Mouse (Mus musculus) embryonic facial prominence, embryonic 10.5 days (tissue): ENCODE data around the gene Rps15. TPM values are rescaled to one million over a fixed set of nuclear protein-coding genes. Genes with fewer than 3 reads are reported as not detected.

Experiments used
- DNase-seq: peaks from one replicate; pipeline ENCODE4 v3.0.0-alpha.2; 2017; ENCODE audit warnings: low spot score
- H3K27ac ChIP-seq: fragments of 300-500 bp; sonication (generic); replicated peaks from 2 replicates; pipeline ENCODE4 v1.5.1; 2016; ENCODE audit warnings: mild to moderate bottlenecking
- H3K27me3 ChIP-seq: fragments of 300-500 bp; sonication (generic); replicated peaks from 2 replicates; pipeline ENCODE4 v1.6.1; 2016; ENCODE audit warnings: low read depth, mild to moderate bottlenecking; ENCODE audit not compliant: poor library complexity, severe bottlenecking
- H3K36me3 ChIP-seq: fragments of 300-500 bp; sonication (generic); replicated peaks from 2 replicates; pipeline ENCODE4 v1.6.1; 2016; ENCODE audit warnings: mild to moderate bottlenecking, moderate library complexity
- H3K4me1 ChIP-seq: fragments of 300-500 bp; sonication (generic); 2 replicates; pipeline ENCODE4 v1.6.1; 2016
- H3K4me3 ChIP-seq: fragments of 300-500 bp; sonication (generic); 2 replicates; pipeline ENCODE4 v1.5.1; 2016; ENCODE audit warnings: mild to moderate bottlenecking, moderate library complexity
- H3K9me3 ChIP-seq: fragments of 300-500 bp; sonication (generic); 2 replicates; pipeline ENCODE4 v1.6.1; 2016; ENCODE audit warnings: mild to moderate bottlenecking
- WGBS: fragments of 180-500 bp; shearing (Covaris S2); methylation state at CpG from one replicate; pipeline ENCODE4 v1.1.7; 2016; 5-methylcytosine and 5-hydroxymethylcytosine counted together
- polyA plus RNA-seq: library from polyadenylated mRNA; unstranded; fragments of >200 nt; fragmentation: Nextera tagmentation; extraction: Ambion mirVana; gene quantifications from 2 replicates; pipeline ENCODE4 v1.2.1, GENCODE M21; 2016

Rps15 gene
- polyA plus RNA-seq, 1 experiment from 2014 or later: 1,079 TPM

GRCm38 (mm10) chr10:80315315-80315714 is 23.1 kb downstream of the Rps15 start:
- WGBS: 47% methylated on average over 27 of the region's 27 CpGs
- Histone ChIP-seq H3K4me1 (peaks cover 52% of the 10 kb centered on the region), H3K36me3 (peaks cover 71% of the 10 kb centered on the region), H3K27me3 (peaks cover 82% of the 10 kb centered on the region), H3K9me3 (no peaks in the 10 kb centered on the region), H3K4me3 (peak overlapping the region; percentile 27; the same call in 1 of the 2 replicates), H3K27ac (no peak overlapping the region)
- DNase-seq: no peak

DNA sequence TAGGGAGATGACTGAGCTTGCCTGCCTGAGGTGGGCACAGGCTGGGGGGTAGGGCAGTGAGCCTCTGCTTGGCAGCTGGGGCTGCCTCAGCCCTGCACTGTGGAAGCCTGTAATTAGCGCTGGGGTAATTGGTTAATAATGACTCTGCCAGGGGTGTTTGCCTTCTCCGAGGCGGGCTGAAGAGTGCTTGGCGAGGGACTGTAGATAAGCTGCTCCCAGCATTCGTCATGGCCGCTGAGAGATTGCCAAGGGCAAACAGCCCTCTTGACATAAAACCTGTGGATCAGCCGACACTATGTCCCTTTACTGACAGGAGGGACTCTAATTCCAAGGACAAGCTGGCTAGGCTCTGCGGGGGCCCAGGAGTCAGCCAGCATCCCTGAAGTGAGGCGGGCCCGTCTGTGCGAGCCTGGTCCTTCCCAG is 24.1 kb downstream of the Rps15 start:
- Histone ChIP-seq H3K4me1 (peaks cover 59% of the 10 kb centered on the region), H3K4me3 (peak overlapping the region; percentile 27; the same call in 1 of the 2 replicates), H3K9me3 (no peaks in the 10 kb centered on the region), H3K27ac (no peak overlapping the region), H3K36me3 (peaks cover 60% of the 10 kb centered on the region), H3K27me3 (peaks cover 72% of the 10 kb centered on the region)
- WGBS: 36% methylated on average over 11 of the region's 11 CpGs
- no peak for DNase-seq

DNA sequence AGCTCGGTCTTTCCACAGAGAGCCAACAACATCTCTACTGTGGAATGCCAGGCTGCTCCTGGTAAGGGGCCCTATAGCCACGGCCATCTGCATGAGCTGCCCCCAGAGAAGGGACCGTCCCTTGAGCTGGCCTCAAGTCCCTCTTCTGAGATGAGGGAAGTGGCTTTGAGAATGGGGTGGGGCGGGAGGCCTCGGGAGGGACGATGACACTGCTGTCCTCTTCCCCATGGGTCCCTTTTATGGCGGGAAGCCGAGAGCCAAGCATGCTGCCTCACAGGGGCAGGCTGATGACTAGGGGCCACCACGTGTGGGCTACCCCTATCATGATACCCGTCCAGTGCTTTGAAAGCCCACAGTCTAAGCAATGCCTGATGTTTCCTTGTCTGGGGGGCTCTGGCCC is 24.8 kb downstream of the Rps15 start:
- WGBS: 58% methylated on average over 10 of the region's 10 CpGs
- Histone ChIP-seq H3K27ac (no peak overlapping the region), H3K4me3 (peak overlapping the region; percentile 11; the same call in 1 of the 2 replicates), H3K36me3 (peaks cover 54% of the 10 kb centered on the region), H3K9me3 (no peaks in the 10 kb centered on the region), H3K4me1 (peaks cover 65% of the 10 kb centered on the region), H3K27me3 (peaks cover 72% of the 10 kb centered on the region)
- DNase-seq: no peak

DNA sequence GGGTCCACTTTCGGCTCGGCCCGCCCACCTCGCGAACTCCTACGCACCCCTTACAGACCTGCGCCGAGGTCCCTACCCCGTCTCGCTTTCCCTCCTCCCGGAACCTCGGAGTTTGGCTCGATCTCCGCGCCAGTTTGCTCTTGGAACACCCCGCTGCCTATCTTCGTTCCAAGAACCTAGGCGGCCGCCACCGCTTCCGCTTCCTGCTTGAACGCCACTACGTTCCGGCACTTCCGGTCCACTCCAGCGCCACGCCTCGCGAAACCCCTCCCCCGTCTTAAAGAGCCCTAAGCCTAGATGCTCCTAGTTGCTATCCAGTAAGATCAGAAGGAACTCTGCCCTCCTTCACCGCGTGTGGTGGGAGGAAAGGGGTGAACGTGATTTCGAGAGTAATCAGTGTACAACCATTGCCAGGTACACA is 28.1 kb downstream of the Rps15 start, which contains the start of gene 2310011J03Rik:
2310011J03Rik (minus strand) TSS at position 198 of the 421 bp plus-strand sequence.
- WGBS: under 1% methylated on average over 34 of the region's 34 CpGs
- Histone ChIP-seq H3K4me3 (peak within 1 kb of the TSS; percentile 97), H3K27ac (peak within 1 kb of the TSS; percentile 83), H3K4me1 (peaks cover 76% of the 10 kb centered on the region), H3K9me3 (no peaks in the 10 kb centered on the region), H3K36me3 (peaks cover 35% of the 10 kb centered on the region), H3K27me3 (peaks cover 62% of the 10 kb centered on the region)
- peak; percentile 92 for DNase-seq

DNA sequence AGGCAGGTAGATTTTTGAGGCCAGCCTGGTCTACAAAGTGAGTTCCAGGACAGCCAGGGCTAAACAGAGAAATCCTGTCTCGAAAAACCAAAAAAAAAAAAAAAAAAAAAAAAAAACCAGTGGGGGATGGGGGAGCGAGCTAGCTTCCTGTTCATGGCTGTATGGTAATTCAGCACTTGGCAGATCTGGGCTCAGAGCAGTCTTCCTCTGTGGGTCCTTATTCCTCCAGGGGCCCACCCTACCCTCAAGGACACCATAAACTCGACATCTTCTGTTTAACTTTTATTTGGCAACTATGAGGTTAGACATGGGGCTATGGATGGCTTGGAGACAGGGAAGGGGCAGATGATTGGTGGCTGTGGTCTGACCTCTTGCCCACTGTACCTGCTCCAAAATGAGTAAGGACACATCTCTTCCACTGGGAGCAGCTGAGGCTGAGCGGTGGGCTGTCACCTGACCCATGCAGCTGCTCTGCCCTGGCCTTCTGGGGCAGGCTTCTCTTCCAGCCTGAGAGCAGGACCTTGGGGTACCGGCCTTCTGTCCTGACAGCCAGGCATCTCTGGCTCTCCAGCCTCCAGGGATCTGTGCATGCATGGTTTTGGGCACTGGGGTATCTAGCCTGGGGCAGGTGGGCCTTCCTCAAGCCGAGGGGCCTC is 28.9 kb downstream of the Rps15 start:
- Histone ChIP-seq H3K36me3 (peaks cover 27% of the 10 kb centered on the region), H3K4me1 (peaks cover 68% of the 10 kb centered on the region), H3K4me3 (peak overlapping the region; percentile 97; the same call in 1 of the 2 replicates), H3K9me3 (no peaks in the 10 kb centered on the region), H3K27me3 (peaks cover 62% of the 10 kb centered on the region), H3K27ac (0 out of 2 replicates have a peak overlapping the region, but pooled peaks have one; percentile 54)
- WGBS: 77% methylated on average over 6 of the region's 6 CpGs
- DNase-seq: no peak

- WGBS: 90% methylated on average over 21 of the region's 21 CpGs
- no peak for DNase-seq
- peaks cover 60% of the 10 kb centered on the region for H3K4me1 ChIP-seq
- H3K36me3 ChIP-seq: peaks cover 24% of the 10 kb centered on the region
- H3K27me3 ChIP-seq: peaks cover 59% of the 10 kb centered on the region
- H3K9me3 ChIP-seq: no peaks in the 10 kb centered on the region
- H3K4me3 ChIP-seq: peak overlapping the region; percentile 63
- 0 out of 2 replicates have a peak overlapping the region, but pooled peaks have one; percentile 54 for H3K27ac ChIP-seq
Measured at GRCm38 (mm10) chr10:80321670-80322581, 29.7 kb downstream of the Rps15 start.

DNA sequence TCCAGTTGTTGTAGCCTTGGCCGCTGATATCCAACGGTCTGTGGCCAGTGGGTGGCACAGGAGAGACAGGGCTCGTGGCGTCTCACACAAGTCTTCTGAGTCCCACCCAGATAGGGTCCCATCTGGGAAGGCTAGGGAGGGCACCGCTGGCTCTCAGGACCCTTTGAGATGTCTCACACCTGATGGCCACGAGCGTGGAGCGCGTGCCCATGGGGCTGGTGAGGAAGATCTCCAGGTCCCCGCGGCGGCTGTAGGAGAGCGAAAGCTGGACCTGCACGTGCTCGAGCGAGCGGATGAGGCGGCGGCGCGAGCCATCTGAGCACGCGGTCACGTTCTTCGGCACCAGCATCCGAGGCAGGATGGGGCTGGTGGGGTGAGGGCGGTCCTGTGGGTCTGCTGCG is 30.6 kb downstream of the Rps15 start:
- Histone ChIP-seq H3K9me3 (no peaks in the 10 kb centered on the region), H3K36me3 (peaks cover 15% of the 10 kb centered on the region), H3K4me1 (peaks cover 52% of the 10 kb centered on the region), H3K4me3 (peak overlapping the region; percentile 63), H3K27me3 (peaks cover 59% of the 10 kb centered on the region), H3K27ac (peak overlapping the region; percentile 82)
- peak; percentile 54 for DNase-seq
- WGBS: 8% methylated on average over 28 of the region's 28 CpGs

DNA sequence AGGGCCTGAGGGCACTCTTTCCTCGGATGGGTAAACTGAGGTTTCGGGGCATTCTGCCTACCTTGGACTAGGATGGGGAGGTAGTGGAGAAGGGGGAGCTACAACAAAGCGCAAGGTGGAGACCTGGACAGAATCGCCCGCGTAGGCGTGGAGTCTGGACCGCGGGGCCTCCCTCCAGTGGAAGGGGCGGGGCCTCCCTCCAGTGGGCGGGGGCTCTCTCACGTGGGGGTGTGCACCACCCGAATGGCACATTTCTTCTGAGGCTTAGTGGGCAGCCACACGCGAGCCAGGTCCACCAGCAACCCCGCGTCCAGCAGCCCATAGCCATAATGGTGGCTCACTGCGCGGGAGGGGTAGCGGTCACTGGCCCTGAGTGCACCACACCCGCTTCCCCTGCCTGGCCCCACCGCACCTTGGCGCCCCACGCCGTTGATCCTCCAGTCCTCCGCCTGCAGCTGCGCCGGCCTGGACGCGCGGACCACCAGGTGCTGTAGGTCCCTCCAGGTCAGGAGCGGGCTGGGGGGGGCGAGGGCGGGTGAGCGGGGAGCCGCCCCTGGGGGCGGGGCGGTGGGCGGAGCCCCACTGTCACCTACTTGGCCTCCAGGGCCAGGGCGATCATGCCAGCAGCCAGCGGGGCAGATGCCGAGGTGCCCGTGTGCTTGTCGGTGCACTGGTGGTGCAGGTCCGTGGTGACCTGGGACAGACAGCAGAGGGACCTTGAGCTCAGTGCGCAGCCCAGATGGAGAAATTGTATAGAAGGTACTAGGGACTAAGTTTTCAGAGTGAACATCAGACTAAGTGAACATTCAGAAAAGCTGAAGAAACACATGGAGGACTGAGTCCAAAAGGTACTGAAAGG is 31.2 kb downstream of the Rps15 start:
- H3K9me3 ChIP-seq: no peaks in the 10 kb centered on the region
- peak overlapping the region; percentile 82 for H3K27ac ChIP-seq
- peaks cover 9% of the 10 kb centered on the region for H3K36me3 ChIP-seq
- peak; percentile 80 for DNase-seq
- peaks cover 59% of the 10 kb centered on the region for H3K27me3 ChIP-seq
- H3K4me3 ChIP-seq: peak overlapping the region; percentile 63
- WGBS: under 1% methylated on average over 46 of the region's 46 CpGs
- H3K4me1 ChIP-seq: peaks cover 52% of the 10 kb centered on the region

GRCm38 (mm10) chr10:80324120-80325037 is 32.1 kb downstream of the Rps15 start:
- Histone ChIP-seq H3K27ac (no peak overlapping the region), H3K9me3 (no peaks in the 10 kb centered on the region), H3K4me3 (peak overlapping the region; percentile 63; the same call in 1 of the 2 replicates), H3K4me1 (peaks cover 51% of the 10 kb centered on the region), H3K36me3 (no peaks in the 10 kb centered on the region; the same call in 1 of the 2 replicates), H3K27me3 (peaks cover 66% of the 10 kb centered on the region)
- DNase-seq: no peak
- WGBS: 80% methylated on average over 17 of the region's 17 CpGs

- no peak overlapping the region for H3K4me3 ChIP-seq
- WGBS: 81% methylated on average over 21 of the region's 21 CpGs
Measured at GRCm38 (mm10) chr10:80325045-80325444, 32.8 kb downstream of the Rps15 start.

More at GRCm38 (mm10) chr10:80325045-80325444, 32.8 kb downstream of the Rps15 start:
- no peaks in the 10 kb centered on the region for H3K36me3 ChIP-seq
- H3K9me3 ChIP-seq: no peaks in the 10 kb centered on the region
- peaks cover 50% of the 10 kb centered on the region for H3K4me1 ChIP-seq
- peaks cover 66% of the 10 kb centered on the region for H3K27me3 ChIP-seq
- DNase-seq: no peak
- no peak overlapping the region for H3K27ac ChIP-seq
